8 mouse cellular contexts compared by ENCODE assay signal in the genomic region with DNA sequence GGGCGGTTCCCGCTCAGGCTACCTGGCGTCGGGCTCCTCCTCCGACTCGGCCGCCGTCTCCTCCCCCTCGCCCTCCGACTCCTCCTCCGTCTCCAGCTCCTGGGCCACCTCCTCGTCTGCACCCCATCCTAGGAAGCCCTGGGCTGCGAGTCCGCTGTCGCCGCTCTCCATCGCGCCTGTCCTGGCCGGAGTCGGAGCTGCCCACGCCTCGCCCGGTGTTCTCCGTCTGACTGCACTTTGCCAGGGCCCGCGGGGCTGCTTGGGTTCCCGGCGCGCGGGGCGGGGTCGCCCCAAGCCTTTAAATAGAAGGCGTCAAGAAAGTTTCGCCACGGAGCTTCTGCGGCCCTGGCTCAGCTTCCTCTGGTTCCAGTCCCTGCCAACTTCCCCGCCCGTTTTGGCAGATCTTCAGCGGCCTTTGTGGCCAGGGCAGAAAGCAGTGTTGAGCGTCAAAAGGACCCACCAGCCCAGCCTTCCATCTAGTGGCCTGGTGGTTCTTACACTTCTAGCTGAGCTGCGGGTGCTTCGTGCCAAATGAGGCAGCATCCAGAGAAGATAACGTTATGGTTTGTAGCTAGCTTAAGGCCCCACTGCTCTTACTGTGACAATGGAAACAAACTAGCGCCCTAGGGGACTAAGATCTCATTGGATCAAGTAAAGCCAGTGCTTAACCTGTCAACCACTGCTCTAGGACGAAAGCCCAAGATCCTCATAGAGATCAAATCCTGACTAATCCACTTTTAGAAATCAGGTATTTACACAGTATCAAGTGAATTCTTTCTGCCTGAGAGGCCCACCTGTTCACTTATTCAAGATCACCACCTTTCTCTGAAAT. TPM values are rescaled to one million over a fixed set of nuclear protein-coding genes. Genes with fewer than 3 reads are reported as not detected.
DNase-seq lines count a peak whose midpoint lies in the region; ATAC-seq and TF ChIP-seq lines count a peak whose summit lies in the region.

A gene (minus strand): TSS at position 389 of the 832 bp plus-strand sequence.

- peak within 1 kb of the TSS; percentile 48 for H3K4me3 ChIP-seq in hindbrain, postnatal 0 days (ENCODE audit: low read length)

- H3K4me1 ChIP-seq in hindbrain, postnatal 0 days (ENCODE audit: insufficient read depth, low read length): no peaks in the 10 kb centered on the region

- 2% methylated on average over 44 of the region's 45 CpGs for WGBS in hindbrain, postnatal 0 days

- 0 out of 2 replicates have a peak, but pooled peaks cover 4% of the 10 kb centered on the region for H3K36me3 ChIP-seq in hindbrain, postnatal 0 days (ENCODE audit: insufficient read depth, low read length)

- no peaks in the 10 kb centered on the region for H3K9me3 ChIP-seq in hindbrain, postnatal 0 days (ENCODE audit: low read length)

- no peaks in the 10 kb centered on the region for H3K27me3 ChIP-seq in hindbrain, postnatal 0 days (ENCODE audit: insufficient read depth, low read length)

- DNase-seq in adrenal gland, adult (ENCODE audit: inconsistent age in 2 of 2, low spot score in 1 of 2): peak; percentile 84 to 96
- DNase-seq in embryo, embryonic 11 days: peak; percentile 73
- DNase-seq in gastrocnemius, postnatal 10 days: peak; percentile 96
- peak; percentile 92 for DNase-seq in hindbrain, postnatal 0 days (ENCODE audit: low spot score)
- peak; percentile 63 to 79 for DNase-seq in left cerebral cortex, adult 18-20 months (ENCODE audit: low spot score in 2 of 2)
- DNase-seq in lung, postnatal 36 days: peak; percentile 93
- DNase-seq in retina, postnatal 1 day: peak; percentile 68
- DNase-seq in urinary bladder, adult 2 months (ENCODE audit: low spot score): peak; percentile 63

- H3K4me2 ChIP-seq in hindbrain, postnatal 0 days (ENCODE audit: low read depth, low read length): peak within 1 kb of the TSS; percentile 96

- peak within 1 kb of the TSS; percentile 58; the same call in 1 of the 2 replicates for H3K9ac ChIP-seq in hindbrain, postnatal 0 days (replicated peaks; ENCODE audit: low read length)

- peak; percentile 96 for ATAC-seq in hindbrain, postnatal 0 days

- TF ChIP-seq CTCF in hindbrain, postnatal 0 days (IDR thresholded peaks at IDR 0.05; ENCODE audit: low read depth): peak; percentile 72

- H3K27ac ChIP-seq in hindbrain, postnatal 0 days: peak within 1 kb of the TSS; percentile 26; the same call in 1 of the 2 replicates

RNA-seq across cellular contexts. Expression of the gene that starts here (rescaled TPM):
- 100 to 1,000 TPM; 451 to 467 TPM for total RNA-seq in gastrocnemius, postnatal 10 days (2021)
- 0.75 and 0.94 TPM in 2 replicates for total RNA-seq in hindbrain, postnatal 0 days (2014; rRNA removed)
- 0.19 and 0.26 TPM in 2 replicates for polyA plus RNA-seq in hindbrain, postnatal 0 days (2015; fragmentation: Nextera tagmentation; extraction: Ambion mirVana)
- total RNA-seq in left cerebral cortex, adult 18-20 months (2021): 1 to 10 TPM; 4.7 to 5.3 TPM
- polyA plus RNA-seq in urinary bladder, adult 2 months (2012; rRNA removed): 0.76 and 1.3 TPM in 2 replicates

Comparison
In these comparisons a context has a peak if more than half of its experiments do, and no peak if none do; other contexts are left out.
1. Peak in every context shown above with its lines: DNase-seq, ATAC-seq, H3K4me3 ChIP-seq and H3K27ac ChIP-seq.
2. RNA of the gene that starts here (total RNA-seq): 451 to 467 TPM in gastrocnemius, postnatal 10 days; 4.7 to 5.3 TPM in left cerebral cortex, adult 18-20 months and 0.75 to 0.94 TPM in hindbrain, postnatal 0 days; every median in the first group is over 10 times any median in the second.
3. Peak in DNase-seq, ATAC-seq, H3K4me3 ChIP-seq, H3K27ac ChIP-seq, H3K9ac ChIP-seq and H3K4me2 ChIP-seq in hindbrain, postnatal 0 days; RNA of the gene not detected or under 1 TPM.